Mouse (Mus musculus) thymus, postnatal 36 days (tissue): Measurements from ENCODE around the gene Lrrc3b.

ENCODE experiments used
- DNase-seq, 2 experiments: peaks; one replicate each; pipeline ENCODE4 v3.0.0; 2022; ENCODE audit warnings: mixed read lengths in 2 of 2

Lrrc3b gene

DNA sequence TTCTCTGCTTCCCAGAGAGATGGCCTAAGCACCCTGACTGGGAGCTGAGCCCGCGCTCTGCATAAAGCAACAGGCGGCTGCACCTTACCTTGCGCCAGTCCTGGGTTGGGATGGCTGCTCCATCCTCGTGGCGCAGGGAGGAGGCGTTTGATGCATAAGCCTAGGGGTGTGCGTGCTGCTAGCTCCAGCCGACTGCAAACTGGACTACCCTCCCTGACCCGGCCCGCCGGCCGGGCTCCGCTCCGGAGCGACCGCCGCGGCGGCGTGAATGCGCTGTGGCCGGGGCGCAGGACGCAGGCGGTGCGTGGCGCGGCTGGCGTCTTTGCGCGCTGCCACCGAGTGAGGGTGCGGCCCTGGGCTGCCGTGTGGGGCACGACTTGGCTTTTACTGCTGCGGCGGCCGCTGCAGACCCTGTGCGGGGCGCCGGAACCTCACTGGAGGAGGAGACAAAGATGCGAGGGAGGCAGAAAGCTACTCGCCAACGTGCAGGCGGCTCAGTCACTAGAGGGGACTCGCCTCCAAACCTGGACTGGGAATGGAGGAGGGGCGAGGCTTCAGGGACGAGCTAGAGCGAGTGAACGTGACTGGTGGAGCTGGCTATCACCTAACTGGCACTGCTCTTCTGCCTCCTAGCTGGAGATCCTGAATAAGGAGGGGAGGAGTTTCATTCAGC lies at the start of gene Lrrc3b:
TSS of gene Lrrc3b (minus strand) at position 503 of the 673 bp plus-strand sequence.
- peak; percentile 18 to 45 for DNase-seq

DNA sequence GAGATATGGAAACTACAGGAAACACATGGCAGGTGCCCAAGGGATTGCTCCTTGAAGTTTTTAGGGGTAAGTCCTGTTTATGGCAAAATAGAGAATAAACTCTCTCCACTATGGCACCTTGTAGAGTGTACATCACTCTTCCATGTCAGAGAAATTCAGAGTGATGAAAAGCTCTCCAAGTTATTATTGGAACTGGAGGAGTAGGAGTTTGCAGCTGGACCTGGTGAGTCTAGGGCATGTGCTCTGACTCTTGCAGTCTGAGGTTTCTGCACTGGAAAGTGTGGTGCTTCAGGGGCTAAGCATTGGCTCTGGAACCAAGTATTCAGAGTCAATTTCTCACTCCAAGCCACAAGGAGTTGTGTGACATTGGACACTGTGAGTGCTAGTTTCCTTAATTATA lies 38.9 kb upstream of the Lrrc3b start:
- DNase-seq: no peak

DNA sequence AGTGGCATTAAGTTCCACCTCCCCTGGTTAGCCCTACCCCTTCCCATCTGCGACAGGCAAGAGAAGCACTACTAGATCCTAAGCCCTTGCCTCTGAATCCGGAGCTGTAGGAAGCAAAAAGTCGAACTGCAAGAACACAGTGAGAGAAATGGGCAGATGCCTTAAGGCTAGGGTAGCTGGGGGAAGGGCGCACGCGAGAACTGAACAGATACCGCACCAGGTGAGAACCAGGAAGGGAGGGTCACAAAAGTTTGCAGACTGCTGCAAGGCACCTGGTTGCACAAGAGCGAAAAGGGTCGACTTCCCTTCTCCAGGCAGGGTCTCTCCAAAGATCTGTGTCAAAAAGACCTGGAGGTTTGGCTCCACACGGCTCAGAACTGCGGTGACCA lies 697 bp downstream of the Lrrc3b start:
- DNase-seq: no peak

DNA sequence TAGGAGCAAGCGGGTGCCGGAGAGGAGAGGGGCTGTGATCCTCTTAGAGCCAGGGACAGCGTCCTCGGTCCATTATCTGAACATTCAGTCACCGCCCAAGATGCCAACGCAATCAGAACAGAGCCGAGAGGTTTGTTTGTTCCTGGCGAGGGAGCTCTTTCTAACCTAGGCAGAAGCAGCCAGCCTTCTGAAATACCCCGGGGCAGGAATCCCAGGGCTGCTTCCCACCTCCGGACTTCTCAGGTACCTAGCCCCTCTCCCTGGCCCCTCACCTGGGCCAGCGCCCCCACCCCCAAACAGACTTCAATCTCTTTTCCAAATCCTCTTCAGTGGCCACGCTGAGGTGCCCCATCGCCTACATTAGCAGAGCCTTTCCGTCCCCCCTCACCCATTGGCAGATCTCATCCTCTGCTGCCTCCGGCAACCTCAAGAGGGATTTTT lies 1.3 kb downstream of the Lrrc3b start:
- DNase-seq: no peak

DNA sequence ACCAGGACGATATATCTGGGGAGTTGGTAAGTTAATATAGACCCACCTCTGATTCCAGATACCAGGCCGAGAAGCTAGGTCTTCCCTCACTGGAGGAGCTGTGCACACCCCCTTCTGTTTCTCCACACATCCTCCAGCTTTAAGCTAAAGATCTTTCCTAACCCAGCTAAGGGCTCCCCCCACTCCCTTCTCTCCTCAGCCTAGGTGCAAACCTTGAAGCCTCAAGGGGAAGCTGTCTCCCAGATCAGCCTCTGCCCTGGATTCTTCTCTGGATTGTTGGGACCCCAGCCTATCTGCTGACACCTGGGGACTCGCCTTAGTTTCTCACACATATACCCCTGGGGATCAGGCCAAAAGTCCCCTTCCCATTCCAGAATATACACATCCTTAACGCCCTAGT lies 1.7 kb downstream of the Lrrc3b start:
- no peak for DNase-seq

DNA sequence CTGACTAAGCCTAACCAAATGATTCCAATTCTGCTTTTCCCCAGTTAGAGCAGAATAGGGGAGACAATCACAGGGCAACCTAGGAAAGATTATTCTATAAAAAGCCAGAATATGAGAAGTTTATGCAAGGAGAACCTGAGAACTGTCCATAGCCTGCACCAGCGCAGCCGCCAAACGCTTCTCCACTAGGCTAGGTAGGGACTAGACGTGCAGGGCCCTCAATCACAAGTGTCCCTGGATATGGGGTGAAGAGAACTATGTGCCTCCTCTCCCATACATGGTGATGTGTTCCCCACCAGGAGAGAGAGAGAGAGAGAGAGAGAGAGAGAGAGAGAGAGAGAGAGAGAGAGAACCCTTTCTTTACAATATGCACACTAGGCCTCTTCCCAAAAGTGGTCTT lies 2.2 kb downstream of the Lrrc3b start:
- no peak for DNase-seq

DNA sequence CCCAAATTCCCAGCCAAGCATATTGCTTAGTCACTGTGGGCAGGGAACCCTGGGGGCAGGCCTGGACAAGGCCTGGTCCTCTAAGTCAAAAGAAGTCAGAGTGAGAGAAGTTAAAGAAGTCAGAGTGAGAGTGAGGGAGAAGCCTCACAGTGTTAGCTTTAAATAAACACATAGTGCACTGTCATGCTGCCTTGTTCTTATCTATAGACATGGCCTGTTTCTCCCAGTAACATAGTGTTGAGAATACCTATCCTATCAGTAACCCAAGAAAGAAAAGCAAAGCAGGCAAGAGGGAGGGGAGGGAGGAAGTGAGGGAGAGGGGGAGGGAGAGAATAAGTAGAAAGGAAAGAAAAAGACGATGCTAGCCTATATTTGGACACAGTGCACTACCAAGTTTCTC lies 6.4 kb downstream of the Lrrc3b start:
- DNase-seq: no peak

DNA sequence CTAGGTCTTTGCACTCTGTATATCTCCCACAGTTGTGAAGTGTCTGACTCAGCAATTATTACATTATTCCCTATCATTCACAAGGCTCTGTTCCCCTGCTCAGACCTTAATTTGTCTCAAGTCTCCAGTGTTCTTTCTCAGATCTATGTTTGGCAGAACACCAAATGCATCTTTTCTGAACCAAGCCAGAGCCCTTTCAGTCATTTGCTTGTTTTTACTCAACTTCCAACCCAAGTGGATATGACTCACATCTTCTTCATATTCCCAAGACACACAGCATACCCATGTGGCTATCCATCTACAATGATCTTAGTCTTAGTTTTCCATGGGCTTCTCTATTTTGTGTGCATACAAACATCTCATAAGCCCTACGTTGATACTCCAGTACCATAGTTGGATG lies 17.2 kb downstream of the Lrrc3b start:
- DNase-seq: no peak

DNA sequence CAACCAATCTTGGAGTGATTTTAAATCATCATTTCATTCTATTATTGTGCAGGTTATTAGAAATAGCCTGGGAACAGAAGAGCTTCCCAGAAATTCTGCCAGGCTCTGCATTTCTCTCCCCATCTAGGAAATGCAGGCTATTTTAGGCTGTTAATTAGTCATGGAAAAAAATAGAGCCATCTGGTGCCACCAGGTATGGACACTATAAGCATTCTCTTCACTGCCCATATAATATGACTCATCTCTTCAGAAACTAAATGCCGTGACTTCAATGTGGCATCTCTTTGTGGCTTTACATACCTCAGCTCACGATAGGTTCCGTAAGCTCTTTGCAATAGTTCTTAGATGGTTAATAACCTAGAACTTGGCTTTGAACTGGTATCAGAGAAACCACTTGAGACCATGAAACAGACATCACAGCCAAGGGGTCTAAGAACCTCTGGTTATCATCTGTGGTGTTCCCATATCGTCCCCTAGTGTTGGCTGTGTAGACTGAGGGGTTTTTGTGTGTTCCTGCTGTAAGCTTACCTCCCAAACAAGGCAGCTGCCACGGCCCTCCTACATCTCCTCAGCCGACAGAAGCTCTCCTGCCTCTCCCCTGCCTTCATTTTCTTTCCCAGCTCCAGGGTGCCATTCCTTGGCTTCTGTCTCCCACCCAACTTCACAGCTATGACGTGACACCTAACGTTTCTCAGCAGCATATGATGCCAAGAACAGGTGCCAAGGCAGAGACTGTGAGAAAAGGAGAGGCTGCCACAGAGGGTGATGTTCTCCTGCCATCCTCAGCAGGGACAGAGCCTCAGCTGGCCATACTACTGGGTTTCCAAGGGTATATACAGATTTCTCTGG lies 27.9 kb downstream of the Lrrc3b start:
- no peak for DNase-seq

DNA sequence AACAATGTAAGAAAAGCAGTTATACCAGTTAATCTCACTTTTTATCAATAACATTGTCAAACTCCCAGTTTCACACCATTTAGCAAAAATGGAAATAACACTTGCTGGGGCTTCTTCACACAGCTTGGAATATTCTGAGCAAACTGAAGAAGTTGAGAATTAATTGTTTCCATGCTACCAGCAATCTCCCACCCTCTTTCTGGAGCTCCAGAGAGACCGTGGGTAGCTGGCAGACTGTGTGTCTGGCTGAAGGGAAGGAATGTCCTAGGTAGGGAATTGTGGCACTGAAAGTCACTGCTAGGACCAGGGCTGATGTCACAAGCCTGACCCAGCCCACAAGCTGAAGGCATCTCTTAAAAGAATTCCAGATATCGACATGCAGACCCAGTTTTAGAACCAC lies 53.3 kb downstream of the Lrrc3b start:
- no peak for DNase-seq

DNA sequence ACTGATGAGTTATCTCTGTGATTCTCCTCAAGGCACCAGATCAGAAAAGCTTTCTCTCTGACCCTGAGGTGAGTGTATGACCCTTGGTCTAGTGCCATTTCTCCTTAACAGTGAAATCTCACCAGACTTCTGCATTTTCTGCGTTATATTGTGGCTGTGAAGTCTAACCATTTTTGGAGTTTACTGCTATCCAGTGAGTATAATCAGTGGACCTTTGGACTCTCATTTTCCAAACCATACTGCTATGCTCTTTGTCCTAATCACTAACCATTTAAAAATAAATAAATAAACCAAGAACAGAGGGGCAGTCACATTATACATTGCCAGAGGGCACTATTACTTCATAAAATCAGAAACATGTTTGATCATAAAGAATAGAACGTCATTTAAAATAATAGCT lies 53.8 kb downstream of the Lrrc3b start:
- DNase-seq: no peak

DNA sequence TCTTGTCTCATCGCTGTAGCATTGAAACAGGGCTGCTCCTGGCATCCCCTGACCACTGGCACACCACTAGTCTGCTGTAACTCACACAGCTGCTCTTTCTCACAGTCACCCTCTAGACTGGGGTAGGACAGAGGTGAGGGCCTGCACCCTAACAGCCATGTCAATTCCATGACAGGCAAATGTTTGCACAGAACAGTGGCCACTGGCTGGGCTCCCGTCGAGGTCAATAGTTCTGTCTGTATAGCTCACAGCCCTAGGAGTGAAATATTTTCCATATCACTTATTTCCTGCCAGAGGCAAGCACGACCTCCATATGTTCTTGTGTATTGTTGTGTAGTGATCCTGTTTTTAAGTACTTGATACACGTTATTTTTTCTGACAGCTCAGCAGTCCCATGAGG lies 54.3 kb downstream of the Lrrc3b start:
- DNase-seq: no peak

DNA sequence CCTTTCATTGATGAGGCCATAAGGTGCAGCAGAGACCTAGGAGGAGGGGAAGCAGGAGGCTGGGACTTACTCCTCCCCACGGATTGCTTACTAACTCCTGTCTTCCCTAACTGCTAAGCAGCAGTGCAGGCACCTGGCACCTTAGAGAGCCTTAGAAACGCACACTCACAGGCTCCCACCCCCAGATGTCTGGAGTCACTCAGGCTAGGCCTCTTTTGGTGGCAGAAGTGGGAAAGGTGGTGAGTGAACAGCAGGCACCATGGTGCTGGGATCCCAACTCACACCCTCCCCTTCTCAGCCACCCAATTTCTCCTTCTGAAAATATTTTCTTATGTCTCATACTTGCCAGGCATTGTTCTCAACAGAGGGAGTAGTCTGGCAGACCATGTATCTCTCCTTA lies 55.7 kb downstream of the Lrrc3b start:
- DNase-seq: no peak

DNA sequence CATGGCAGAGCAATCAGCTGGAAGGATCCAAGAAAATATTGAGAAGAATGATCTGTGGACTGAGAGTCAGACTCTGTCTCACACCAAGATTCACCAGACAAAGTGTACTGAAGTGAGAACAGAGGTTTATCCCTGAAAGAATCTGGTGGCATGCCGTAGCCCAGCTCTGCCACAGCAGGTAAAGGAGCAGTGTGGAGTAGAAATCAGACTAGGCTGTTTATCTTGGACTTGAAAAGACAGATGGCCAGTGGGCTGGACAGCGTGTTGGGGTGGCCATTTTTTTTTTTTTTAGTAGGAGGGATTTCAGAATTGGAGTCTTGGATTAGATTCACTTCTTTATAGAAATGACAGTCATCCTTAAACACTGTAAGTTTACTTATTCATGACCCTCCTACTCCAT lies 61.4 kb downstream of the Lrrc3b start:
- DNase-seq: no peak

DNA sequence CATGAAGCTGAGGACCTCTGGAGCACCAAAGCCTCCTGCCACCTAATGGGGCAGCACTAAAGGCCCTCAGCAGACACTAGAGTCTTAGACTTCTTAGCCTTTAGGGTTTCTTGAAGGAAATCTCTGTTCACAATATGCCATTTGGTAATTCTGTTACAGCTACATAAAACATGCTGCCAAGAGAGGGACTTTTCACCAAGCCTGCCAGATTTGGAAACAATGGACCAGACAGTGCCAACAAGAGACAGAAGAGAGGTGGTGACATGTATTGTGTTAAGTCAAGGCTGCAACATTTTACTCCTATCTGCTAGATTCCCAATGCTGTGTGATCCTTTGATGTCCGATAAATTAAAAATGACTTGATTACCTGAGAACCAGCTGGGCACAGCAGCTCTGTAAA lies 62.0 kb downstream of the Lrrc3b start:
- no peak for DNase-seq

DNA sequence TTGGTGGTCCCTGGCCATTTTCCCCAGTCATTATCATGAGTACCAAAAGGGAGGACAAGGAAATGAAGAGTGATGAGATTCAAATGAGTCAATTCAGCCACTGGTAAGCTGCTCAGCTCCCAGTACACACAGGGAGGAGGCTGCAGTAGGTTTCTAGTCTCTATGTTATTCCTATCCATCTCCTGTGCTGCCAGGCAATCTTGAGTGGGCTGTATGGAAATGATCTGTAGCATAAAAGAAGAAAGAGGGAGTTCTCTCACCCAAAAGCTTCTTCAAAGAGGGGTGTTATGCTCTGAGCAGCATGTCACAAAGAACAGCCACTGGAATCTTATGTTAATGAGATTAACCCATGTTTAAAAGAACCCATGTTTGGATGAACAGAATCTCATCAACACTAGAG lies 64.5 kb downstream of the Lrrc3b start:
- DNase-seq: no peak

DNA sequence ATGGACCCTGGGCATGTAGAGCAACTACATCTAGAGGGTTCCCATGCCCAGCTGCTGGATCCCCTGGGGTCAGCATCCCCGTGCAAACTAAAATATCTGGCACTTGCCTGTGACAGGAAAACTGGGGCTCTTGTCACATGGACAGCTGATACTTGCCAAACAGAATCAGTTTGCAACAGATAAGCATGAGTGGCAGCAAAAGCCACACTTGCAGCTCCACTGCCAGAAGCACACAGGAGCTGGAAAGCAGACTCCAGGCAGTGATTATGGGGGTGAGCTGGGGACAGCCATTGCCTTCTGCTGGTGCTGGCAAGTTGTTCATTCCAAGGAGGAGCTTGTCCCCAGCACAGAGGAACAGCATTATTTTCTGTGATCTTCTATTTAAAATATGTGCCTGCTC lies 65.8 kb downstream of the Lrrc3b start:
- DNase-seq: no peak

DNA sequence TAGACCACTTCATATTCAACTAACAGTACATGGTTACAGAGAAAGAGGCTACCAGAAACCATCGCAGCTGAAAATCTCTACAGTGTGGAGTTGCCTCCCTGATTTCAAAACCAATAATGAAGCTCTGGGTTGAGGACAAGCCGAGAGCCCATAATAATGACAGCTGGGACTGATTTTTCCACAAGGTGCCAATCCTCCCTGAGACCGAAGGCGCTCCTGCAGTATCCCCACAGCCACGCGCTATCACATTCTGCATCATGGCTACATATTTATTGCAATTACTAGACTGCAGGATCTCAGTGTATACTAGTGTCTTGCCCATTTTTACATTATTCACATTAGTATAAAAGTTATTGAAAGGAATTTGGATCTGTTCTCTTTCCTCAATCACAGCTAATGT lies 73.7 kb downstream of the Lrrc3b start:
- no peak for DNase-seq

DNA sequence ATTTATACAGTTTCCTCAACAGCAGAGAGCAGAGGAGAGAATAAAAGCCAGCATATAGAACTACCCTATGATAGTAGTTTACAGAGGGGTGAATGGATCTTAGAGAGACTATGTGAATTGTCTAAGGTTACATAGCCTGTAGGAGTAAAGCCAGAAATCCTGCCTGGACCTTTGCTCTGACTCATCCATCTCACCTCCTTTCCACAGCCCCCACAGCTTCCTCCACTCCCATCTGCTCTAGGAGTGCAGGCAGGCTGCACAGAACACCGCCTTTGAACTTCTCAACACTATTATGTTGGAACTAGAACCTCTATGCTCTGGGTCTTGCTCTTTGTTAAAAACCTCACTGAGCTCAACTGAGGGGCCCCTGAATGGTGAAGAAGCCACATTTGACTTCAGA lies 78.9 kb downstream of the Lrrc3b start:
- DNase-seq: no peak

DNA sequence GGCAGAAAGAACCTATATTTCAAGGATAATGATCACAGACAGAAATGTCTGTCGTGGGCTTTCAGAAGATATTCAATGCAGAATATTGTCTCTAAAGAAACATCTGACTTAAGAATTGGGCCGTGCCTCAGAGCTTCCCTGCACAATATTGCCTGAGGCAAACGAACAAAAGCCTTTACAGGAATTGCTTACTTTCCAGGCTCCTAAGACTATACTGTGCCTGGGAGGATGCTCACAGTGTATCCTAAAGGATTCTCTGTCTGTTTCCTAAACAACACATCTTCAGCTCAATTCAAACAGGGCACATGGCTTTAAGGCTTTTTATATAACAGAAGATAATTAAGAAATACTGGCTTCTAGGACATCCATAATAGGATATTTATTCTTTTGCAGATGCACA lies 79.7 kb downstream of the Lrrc3b start:
- no peak for DNase-seq

DNA sequence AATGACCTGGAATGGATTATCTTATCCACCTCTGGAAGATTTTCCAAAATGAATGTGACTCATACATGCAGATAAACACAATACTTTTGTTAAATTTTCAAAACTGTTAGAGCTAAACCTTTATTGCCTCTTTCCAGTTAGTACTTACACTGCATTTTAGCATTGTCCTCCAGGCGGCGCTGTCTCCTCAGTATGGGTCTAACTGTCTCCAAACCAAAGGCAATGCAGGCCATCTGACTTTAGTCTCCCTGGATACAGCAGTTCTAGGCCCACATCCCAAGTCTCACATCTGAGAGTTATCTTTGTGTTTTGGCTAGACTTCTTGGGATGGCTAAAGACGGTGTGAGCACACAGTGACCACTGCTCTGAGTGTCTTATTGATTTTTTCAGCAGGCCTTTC lies 83.3 kb downstream of the Lrrc3b start:
- peak; percentile 81 to 86 for DNase-seq

DNA sequence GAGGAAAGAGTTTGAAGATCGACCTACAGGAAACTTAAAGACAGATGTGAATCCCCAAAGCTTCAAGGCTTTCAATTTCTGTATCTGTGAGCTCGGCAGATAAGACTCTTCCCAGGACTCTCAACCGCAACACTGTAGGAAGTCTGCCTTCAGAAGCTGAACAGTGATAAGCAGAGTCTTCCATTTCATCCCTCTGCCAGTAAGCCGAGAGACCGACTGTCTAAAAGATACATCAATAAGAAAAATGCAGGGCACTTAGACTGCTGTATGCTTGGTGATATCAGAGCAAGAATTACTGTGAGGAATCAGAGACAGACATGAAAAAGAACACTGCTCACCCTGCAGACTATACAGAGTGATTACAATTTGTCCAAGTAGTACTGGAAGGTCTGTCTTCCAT lies 84.5 kb downstream of the Lrrc3b start:
- DNase-seq: no peak

DNA sequence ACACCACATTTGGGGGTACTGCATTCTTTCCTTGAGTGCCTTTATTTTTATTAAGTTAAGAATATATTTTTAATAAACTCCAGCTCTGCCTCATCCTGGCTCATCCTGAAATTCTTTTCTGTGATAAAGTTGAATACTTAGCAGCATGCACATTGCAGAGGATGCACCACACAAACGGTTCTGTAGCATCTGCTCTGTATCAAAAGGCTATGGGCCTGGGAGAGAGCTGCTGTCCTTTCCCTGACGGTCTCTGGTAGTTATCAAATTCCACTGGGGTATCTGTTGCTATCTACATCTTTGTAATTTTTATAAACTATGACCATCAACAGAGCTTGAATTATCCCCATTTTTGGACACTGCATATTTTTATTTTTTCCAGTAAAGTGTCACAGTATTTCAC lies 105.7 kb downstream of the Lrrc3b start:
- DNase-seq: no peak

DNA sequence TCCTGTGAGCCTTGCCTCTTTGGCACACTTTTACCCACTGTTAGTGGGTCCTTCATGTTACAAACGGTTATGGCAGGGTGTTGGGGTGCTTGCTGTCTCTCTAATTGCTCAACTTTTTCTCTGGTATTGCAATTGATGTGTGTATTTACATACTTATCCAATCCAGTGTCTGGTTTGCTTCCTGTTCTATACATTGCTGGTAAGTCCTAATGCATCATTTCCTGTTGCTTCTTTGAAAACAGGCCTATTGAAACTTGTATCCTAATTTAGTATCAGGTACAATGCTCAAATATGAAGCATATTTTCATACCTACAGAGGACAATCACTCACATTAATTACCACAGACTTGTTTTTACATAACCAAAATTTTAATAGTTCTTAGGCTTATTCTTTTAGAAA lies 107.4 kb downstream of the Lrrc3b start:
- no peak for DNase-seq

DNA sequence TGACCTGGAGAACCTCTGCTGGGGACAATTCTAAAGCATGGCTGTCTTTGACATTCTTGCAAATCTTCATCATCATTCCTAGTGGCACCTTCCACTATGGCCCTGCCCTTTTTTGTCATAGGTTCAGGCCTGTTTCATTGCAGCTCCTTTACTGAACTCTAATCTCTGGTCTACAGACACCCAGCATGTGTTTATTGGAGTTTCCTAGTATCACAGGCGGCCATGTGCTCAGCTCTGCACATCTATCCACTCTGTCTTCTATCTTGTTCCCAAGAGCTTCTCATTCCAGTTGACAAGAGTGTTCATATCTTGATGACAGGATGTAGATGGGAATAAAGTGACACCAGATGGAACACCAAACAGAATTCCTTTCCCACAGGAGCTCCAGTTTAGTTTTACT lies 108.6 kb downstream of the Lrrc3b start:
- no peak for DNase-seq
